In genomic region chr4:21931772-21932630, GRCm38 (mm10) we compare ENCODE assay signal across 8 mouse cellular contexts. TPM values are rescaled to one million over a fixed set of nuclear protein-coding genes. Genes with fewer than 3 reads are reported as not detected.
DNase-seq lines count a peak whose midpoint lies in the region; ATAC-seq and TF ChIP-seq lines count a peak whose summit lies in the region.

No protein-coding gene starts in this region.

- no peaks in the 10 kb centered on the region for H3K9me3 ChIP-seq in intestine, embryonic 14.5 days (ENCODE audit: control insufficient read depth, low read length)
- no peaks in the 10 kb centered on the region for H3K9me3 ChIP-seq in neural tube, embryonic 11.5 days (ENCODE audit: control insufficient read depth, low read length)

- no peak for TF ChIP-seq CTCF in spleen, adult 2 months (IDR thresholded peaks at IDR 0.05; ENCODE audit: extremely low read depth, insufficient read depth, insufficient read length, insufficient replicate concordance)

- H3K4me2 ChIP-seq in intestine, embryonic 14.5 days (ENCODE audit: low read length): peak overlapping the region; percentile 78
- H3K4me2 ChIP-seq in neural tube, embryonic 11.5 days (ENCODE audit: low read depth): peak overlapping the region; percentile 77

- WGBS in spleen, adult 2 months: 27% methylated on average over 23 of the region's 23 CpGs
- 9% methylated on average over 23 of the region's 23 CpGs for WGBS in intestine, embryonic 14.5 days
- WGBS in neural tube, embryonic 11.5 days: 15% methylated on average over 23 of the region's 23 CpGs

- peaks cover 10% of the 10 kb centered on the region for H3K27me3 ChIP-seq in spleen, adult 2 months (ENCODE audit: control insufficient read depth, insufficient read depth, low read length)
- no peaks in the 10 kb centered on the region for H3K27me3 ChIP-seq in intestine, embryonic 14.5 days (replicated peaks; ENCODE audit: control insufficient read depth, insufficient read depth, low read length)
- no peaks in the 10 kb centered on the region for H3K27me3 ChIP-seq in neural tube, embryonic 11.5 days (ENCODE audit: control insufficient read depth, insufficient read depth, low read length)

- H3K4me1 ChIP-seq in spleen, adult 2 months (ENCODE audit: control insufficient read depth, insufficient read depth, insufficient read length): peaks cover 3% of the 10 kb centered on the region; the same call in 1 of the 2 replicates
- H3K4me1 ChIP-seq in intestine, embryonic 14.5 days (replicated peaks; ENCODE audit: control insufficient read depth, insufficient read depth, low read length): no peaks in the 10 kb centered on the region; the same call in 1 of the 2 replicates
- H3K4me1 ChIP-seq in neural tube, embryonic 11.5 days (ENCODE audit: control insufficient read depth, insufficient read depth, low read length): 0 out of 2 replicates have a peak, but pooled peaks cover 5% of the 10 kb centered on the region

- peak overlapping the region; percentile 23; the same call in 1 of the 2 replicates for H3K4me3 ChIP-seq in spleen, adult 2 months (ENCODE audit: extremely low read depth, insufficient read depth, insufficient read length)
- H3K4me3 ChIP-seq in intestine, embryonic 14.5 days (ENCODE audit: low read depth, low read length): peak overlapping the region; percentile 78
- peak overlapping the region; percentile 75 for H3K4me3 ChIP-seq in neural tube, embryonic 11.5 days (ENCODE audit: low read depth, low read length)

- no peaks in the 10 kb centered on the region for H3K36me3 ChIP-seq in spleen, adult 2 months (ENCODE audit: control insufficient read depth, insufficient read depth, low read length)
- H3K36me3 ChIP-seq in intestine, embryonic 14.5 days (ENCODE audit: control insufficient read depth, insufficient read depth, low read length): peaks cover 9% of the 10 kb centered on the region; the same call in 1 of the 2 replicates
- H3K36me3 ChIP-seq in neural tube, embryonic 11.5 days (ENCODE audit: control insufficient read depth, insufficient read depth, low read length): no peaks in the 10 kb centered on the region

- DNase-seq in embryo, embryonic 10 days (ENCODE audit: low spot score): peak; percentile 28
- no peak for DNase-seq in embryo, embryonic 9.5 days (ENCODE audit: extremely low spot score)
- DNase-seq in spleen, adult 2 months (ENCODE audit: low read depth in 1 of 2, low spot score in 2 of 2): no peak
- no peak for DNase-seq in spleen, postnatal 14 days (ENCODE audit: low spot score in 2 of 2)
- DNase-seq in intestine, embryonic 14.5 days (ENCODE audit: low spot score): peak; percentile 58
- peak; percentile 21 for DNase-seq in neural tube, embryonic 11.5 days (ENCODE audit: low spot score)
- DNase-seq in thymus, postnatal 25 days: no peak

- no peak overlapping the region for H3K27ac ChIP-seq in spleen, adult 2 months (ENCODE audit: insufficient read depth, low read length)
- H3K27ac ChIP-seq in intestine, embryonic 14.5 days (ENCODE audit: low read depth): peak overlapping the region; percentile 89
- peak overlapping the region; percentile 87 for H3K27ac ChIP-seq in neural tube, embryonic 11.5 days (ENCODE audit: low read depth, low read length)

- ATAC-seq in intestine, embryonic 14.5 days (replicated peaks; ENCODE audit: low FRiP score, low TSS enrichment, low read depth): peak; percentile 54
- peak; percentile 56 for ATAC-seq in neural tube, embryonic 11.5 days (ENCODE audit: insufficient read depth, low FRiP score, low TSS enrichment)
- ATAC-seq in activated CD4-positive, CD25-positive, alpha-beta regulatory T cell, adult 4 months: no peak

- H3K9ac ChIP-seq in intestine, embryonic 14.5 days (ENCODE audit: low read length): peak overlapping the region; percentile 87
- H3K9ac ChIP-seq in neural tube, embryonic 11.5 days (ENCODE audit: low read length): peak overlapping the region; percentile 98

- no peak for TF ChIP-seq POLR2A in spleen, adult 2 months (IDR thresholded peaks at IDR 0.05; ENCODE audit: low read depth, low read length)

RNA-seq across cellular contexts. Expression of gene Faxc, which starts 0.9 kb away (rescaled TPM):
- polyA plus RNA-seq in spleen, adult 2 months (2012; rRNA removed): 0.08 and 0.13 TPM in 2 replicates
- polyA plus RNA-seq in intestine, embryonic 14.5 days (2014; fragmentation: Nextera tagmentation; extraction: Ambion mirVana): 9.2 TPM in 2 replicates
- polyA plus RNA-seq in neural tube, embryonic 11.5 days (2014; fragmentation: Nextera tagmentation; extraction: Ambion mirVana): 27.8 and 31.1 TPM in 2 replicates
- polyA plus RNA-seq in activated CD4-positive, CD25-positive, alpha-beta regulatory T cell, adult 4 months (2017; shearing (Covaris generic)): not detected

RNA-seq across cellular contexts. Expression of gene Coq3, which starts 52.5 kb away (rescaled TPM):
- polyA plus RNA-seq in spleen, adult 2 months (2012; rRNA removed): 0.65 and 0.76 TPM in 2 replicates
- 12.6 and 13.6 TPM in 2 replicates for polyA plus RNA-seq in intestine, embryonic 14.5 days (2014; fragmentation: Nextera tagmentation; extraction: Ambion mirVana)
- polyA plus RNA-seq in neural tube, embryonic 11.5 days (2014; fragmentation: Nextera tagmentation; extraction: Ambion mirVana): 12.3 and 13.8 TPM in 2 replicates
- 10 to 100 TPM; 13.4 to 14.4 TPM for polyA plus RNA-seq in activated CD4-positive, CD25-positive, alpha-beta regulatory T cell, adult 4 months (2017; shearing (Covaris generic))

Comparison
In these comparisons a context has a peak if more than half of its experiments do, and no peak if none do; other contexts are left out.
1. DNase-seq: peak in embryo, embryonic 10 days (single experiment), intestine, embryonic 14.5 days (single experiment) and neural tube, embryonic 11.5 days (single experiment); none in embryo, embryonic 9.5 days (single experiment), spleen, adult 2 months (0 of 2), spleen, postnatal 14 days (0 of 2) and thymus, postnatal 25 days (single experiment).
2. H3K4me3 ChIP-seq: peak in every context shown above with its lines; median percentile 78 in intestine, embryonic 14.5 days; 75 in neural tube, embryonic 11.5 days; 23 in spleen, adult 2 months.